Mouse (Mus musculus) cerebellum, adult 2 months (tissue): ENCODE data around the gene Nxpe5.

Source experiments
- CTCF ChIP-seq: fragments of 200-500 bp; IDR thresholded peaks from 2 replicates; pipeline ENCODE4 v1.5.1; 2011; ENCODE audit warnings: low read depth, mild to moderate bottlenecking, control low read depth, low read length, moderate library complexity, borderline replicate concordance; ENCODE audit not compliant: insufficient read depth
- POLR2A ChIP-seq: fragments of 200-500 bp; IDR thresholded peaks from 2 replicates; pipeline ENCODE4 v1.6.1; 2011; ENCODE audit warnings: low read length, control low read depth, borderline replicate concordance; ENCODE audit not compliant: insufficient read depth

DNA sequence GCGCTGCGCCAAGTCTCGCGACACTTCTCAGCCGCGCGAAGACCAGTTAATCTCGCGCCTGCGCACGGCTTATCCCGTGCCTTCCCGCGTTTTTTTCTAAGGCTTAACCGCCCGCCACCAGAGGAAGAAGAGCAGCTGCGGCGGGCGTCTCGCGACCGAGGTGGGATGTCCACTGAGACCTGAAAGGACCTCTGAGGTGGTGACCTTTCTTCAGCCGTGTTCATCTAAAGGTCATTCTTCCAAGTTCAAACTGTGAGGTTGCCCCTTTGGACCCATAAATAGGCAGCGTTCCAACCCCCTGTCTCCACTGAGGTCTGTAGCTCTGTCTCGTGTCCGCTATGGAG lies 54.7 kb downstream of the Nxpe5 start:
- TF ChIP-seq CTCF (no peak), POLR2A (no peak)
